Mouse (Mus musculus): ENCODE measurements at regions not wholly inside any gene's neighbourhood (a gene's known extent, or its start where the extent isn't known, plus 50 kb on each side); places are given as distances from the start of the nearest gene placed in this dataset.

DNA sequence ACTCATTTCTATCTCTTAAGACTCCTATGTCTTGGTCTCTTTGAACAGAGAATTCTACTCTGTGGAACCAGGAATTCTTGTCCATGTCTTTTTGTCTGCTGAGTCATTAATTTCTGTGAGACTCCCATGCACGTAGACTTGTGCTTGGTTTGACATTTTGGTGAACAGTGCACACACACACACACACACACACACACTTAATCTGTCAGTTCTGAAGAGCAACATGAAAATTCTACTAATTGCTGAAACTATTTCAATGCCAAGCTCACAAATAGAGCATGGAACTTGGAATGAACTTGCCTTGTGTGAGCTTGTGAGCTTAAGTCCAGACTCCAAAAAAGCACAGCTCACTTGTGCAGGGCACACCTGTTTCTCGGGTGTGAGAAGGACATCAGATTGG is 301.1 kb downstream of the Ptprc start:
- TF ChIP-seq POLR2A (IDR thresholded peaks at IDR 0.05; ENCODE audit: control insufficient read depth in 1 of 2, insufficient read depth in 1 of 2, low read depth in 1 of 2, low read length in 2 of 2, poor library complexity in 1 of 2) (no peak), USF1 (IDR thresholded peaks at IDR 0.05; ENCODE audit: low read depth, low read length) (no peak), MEF2A (IDR thresholded peaks at IDR 0.05; ENCODE audit: extremely low read depth, insufficient replicate concordance, low read depth, low read length, poor library complexity, severe bottlenecking) (no peak), CTCF (IDR thresholded peaks at IDR 0.05 in 2 of 3, conservative IDR thresholded peaks at IDR 0.05 in 1 of 3; ENCODE audit: control insufficient read depth in 1 of 3, insufficient read depth in 1 of 3, low read depth in 2 of 3, low read length in 3 of 3, poor library complexity in 1 of 3, severe bottlenecking in 1 of 3) (no peak), MXI1 (IDR thresholded peaks at IDR 0.05; ENCODE audit: low read depth, low read length) (no peak), ZNF384 (IDR thresholded peaks at IDR 0.05; ENCODE audit: low read depth, low read length) (no peak)

All from MEL (cell line).